Comparison of ENCODE assay signal across 10 mouse cellular contexts in genomic region chr12:79890887-79891286, GRCm38 (mm10).
A peak's percentile ranks its signal among the peaks of the same experiment; 100 is the strongest.
DNase-seq lines count a peak whose midpoint lies in the region; ATAC-seq and TF ChIP-seq lines count a peak whose summit lies in the region.
"Had no signal": no experiment of that assay in that cellular context is flagged by ENCODE, and none has a peak within 500 bp of the region (broad histone marks: within the 10 kb centered on the region; RNA-seq: fewer than 3 reads in every experiment).

No protein-coding gene starts in this region.

- peak overlapping the region; percentile 65 for H3K27ac ChIP-seq in forebrain, embryonic 10.5 days
- no peak overlapping the region for H3K27ac ChIP-seq in forebrain, embryonic 14.5 days (ENCODE audit: low read depth, low read length)
- H3K27ac ChIP-seq in stomach, postnatal 0 days (replicated peaks), result no peak overlapping the region; the same call in 1 of the 2 replicates
- H3K27ac ChIP-seq: neural tube, embryonic 13.5 days had no signal

- 23% methylated on average over 4 of the region's 4 CpGs for WGBS in forebrain, embryonic 10.5 days
- WGBS in forebrain, embryonic 14.5 days, result 29% methylated on average over 4 of the region's 4 CpGs
- 27% methylated on average over 4 of the region's 4 CpGs for WGBS in stomach, postnatal 0 days

- no peaks in the 10 kb centered on the region for H3K27me3 ChIP-seq in forebrain, embryonic 10.5 days (ENCODE audit: poor library complexity, severe bottlenecking)
- no peaks in the 10 kb centered on the region for H3K27me3 ChIP-seq in forebrain, embryonic 14.5 days (replicated peaks; ENCODE audit: control insufficient read depth, insufficient read depth, low read length)
- no peaks in the 10 kb centered on the region for H3K27me3 ChIP-seq in stomach, postnatal 0 days (ENCODE audit: control insufficient read depth, insufficient read depth, low read length)
- H3K27me3 ChIP-seq: neural tube, embryonic 13.5 days had no signal

- ATAC-seq in forebrain, embryonic 14.5 days, result no peak
- ATAC-seq in stomach, postnatal 0 days (ENCODE audit: low FRiP score, low TSS enrichment), result peak; percentile 79

- H3K9me3 ChIP-seq in forebrain, embryonic 10.5 days, result no peaks in the 10 kb centered on the region
- no peaks in the 10 kb centered on the region for H3K9me3 ChIP-seq in forebrain, embryonic 14.5 days (replicated peaks; ENCODE audit: control insufficient read depth, low read length)
- no peaks in the 10 kb centered on the region for H3K9me3 ChIP-seq in stomach, postnatal 0 days (ENCODE audit: control insufficient read depth, low read length)
- H3K9me3 ChIP-seq: neural tube, embryonic 13.5 days had no signal

- peaks cover 59% of the 10 kb centered on the region for H3K4me1 ChIP-seq in forebrain, embryonic 10.5 days
- peaks cover 18% of the 10 kb centered on the region for H3K4me1 ChIP-seq in forebrain, embryonic 14.5 days (ENCODE audit: control insufficient read depth, insufficient read depth, low read length)
- peaks cover 8% of the 10 kb centered on the region for H3K4me1 ChIP-seq in stomach, postnatal 0 days (replicated peaks; ENCODE audit: control insufficient read depth, insufficient read depth)

- no peak overlapping the region for H3K9ac ChIP-seq in forebrain, embryonic 14.5 days (ENCODE audit: low read length)
- no peak overlapping the region for H3K9ac ChIP-seq in stomach, postnatal 0 days (ENCODE audit: low read length)
- H3K9ac ChIP-seq: neural tube, embryonic 13.5 days had no signal

- no peak for DNase-seq in forebrain, embryonic 10.5 days (ENCODE audit: extremely low spot score, low spot score)
- DNase-seq in forebrain, embryonic 14.5 days (ENCODE audit: low spot score), result no peak
- DNase-seq in testis, postnatal 10 days (ENCODE audit: low spot score), result peak; percentile 42
- no peak for DNase-seq in testis, postnatal 14 days (ENCODE audit: low spot score)
- DNase-seq in kidney, postnatal 14 days, result peak; percentile 65
- DNase-seq in stomach, postnatal 0 days (ENCODE audit: low spot score), result peak; percentile 61
- DNase-seq in frontal cortex, postnatal 14 days (ENCODE audit: low spot score in 2 of 2), result no peak
- no peak for DNase-seq in ovary, adult 18-20 months (ENCODE audit: low spot score)
- DNase-seq: B cell, adult 2 months had no signal

- H3K4me3 ChIP-seq in forebrain, embryonic 10.5 days, result no peak overlapping the region
- no peak overlapping the region for H3K4me3 ChIP-seq in forebrain, embryonic 14.5 days (ENCODE audit: low read depth, low read length)
- H3K4me3 ChIP-seq in stomach, postnatal 0 days (ENCODE audit: low read depth, low read length), result no peak overlapping the region
- H3K4me3 ChIP-seq: neural tube, embryonic 13.5 days had no signal

- TF ChIP-seq CTCF in stomach, postnatal 0 days (IDR thresholded peaks at IDR 0.05; ENCODE audit: low read depth), result no peak

- no peak for TF ChIP-seq EP300 in stomach, postnatal 0 days (optimal IDR thresholded peaks at IDR 0.05)

- H3K36me3 ChIP-seq in forebrain, embryonic 10.5 days (replicated peaks), result no peaks in the 10 kb centered on the region
- no peaks in the 10 kb centered on the region for H3K36me3 ChIP-seq in forebrain, embryonic 14.5 days (ENCODE audit: control insufficient read depth, insufficient read depth, low read length)
- no peaks in the 10 kb centered on the region for H3K36me3 ChIP-seq in stomach, postnatal 0 days (ENCODE audit: control insufficient read depth, insufficient read depth, low read length)
- H3K36me3 ChIP-seq: neural tube, embryonic 13.5 days had no signal

- H3K4me2 ChIP-seq in forebrain, embryonic 14.5 days (ENCODE audit: low read length), result no peak overlapping the region
- H3K4me2 ChIP-seq in stomach, postnatal 0 days (replicated peaks; ENCODE audit: low read depth), result no peak overlapping the region
- H3K4me2 ChIP-seq: neural tube, embryonic 13.5 days had no signal

Comparison
In these comparisons a context has a peak if more than half of its experiments do, and no peak if none do; other contexts are left out.
1. DNase-seq: peak in testis, postnatal 10 days (single experiment), kidney, postnatal 14 days (single experiment) and stomach, postnatal 0 days (single experiment); none in forebrain, embryonic 10.5 days (single experiment), forebrain, embryonic 14.5 days (single experiment), testis, postnatal 14 days (single experiment), frontal cortex, postnatal 14 days (0 of 2) and ovary, adult 18-20 months (single experiment).